Mouse (Mus musculus) liver, embryonic 13.5 days (tissue): ENCODE data around the gene Olfr523. TPM values are rescaled to one million over a fixed set of nuclear protein-coding genes. Genes with fewer than 3 reads are reported as not detected.

Experiments used
- ATAC-seq: fragments of 200-750 bp; cut with Nextera tagmentation; 2 replicates; pipeline ENCODE4 v1.8.0; 2017; ENCODE audit warnings: low read depth, mild to moderate bottlenecking, moderate number of reproducible peaks, moderate library complexity
- DNase-seq: peaks from one replicate; pipeline ENCODE4 v3.0.0; 2022
- H3K27ac ChIP-seq: fragments of 300-500 bp; sonication (generic); 2 replicates; pipeline ENCODE4 v1.5.1; 2015; ENCODE audit warnings: moderate library complexity, mild to moderate bottlenecking, inconsistent platforms
- H3K27me3 ChIP-seq: fragments of 300-500 bp; sonication (generic); 2 replicates; pipeline ENCODE4 v1.6.1; 2015; ENCODE audit warnings: mild to moderate bottlenecking, inconsistent platforms
- H3K36me3 ChIP-seq: fragments of 300-500 bp; sonication (generic); 2 replicates; pipeline ENCODE4 v1.6.1; 2015; ENCODE audit warnings: mild to moderate bottlenecking, inconsistent platforms
- H3K4me1 ChIP-seq: fragments of 300-500 bp; sonication (generic); replicated peaks from 2 replicates; pipeline ENCODE4 v1.6.1; 2015; ENCODE audit warnings: inconsistent platforms
- H3K4me2 ChIP-seq: fragments of 300-500 bp; sonication (generic); 2 replicates; pipeline ENCODE4 v1.6.1; 2015; ENCODE audit warnings: inconsistent platforms, mild to moderate bottlenecking, moderate library complexity
- H3K4me3 ChIP-seq: fragments of 300-500 bp; sonication (generic); replicated peaks from 2 replicates; pipeline ENCODE4 v1.5.1; 2015; ENCODE audit warnings: mild to moderate bottlenecking, inconsistent platforms
- H3K9ac ChIP-seq: fragments of 300-500 bp; sonication (generic); 2 replicates; pipeline ENCODE4 v1.6.1; 2015; ENCODE audit warnings: mild to moderate bottlenecking, inconsistent platforms
- H3K9me3 ChIP-seq: fragments of 300-500 bp; sonication (generic); replicated peaks from 2 replicates; pipeline ENCODE4 v1.6.1; 2016; ENCODE audit warnings: inconsistent platforms
- WGBS: fragments of 180-500 bp; shearing (Covaris S2); methylation state at CpG from one replicate; pipeline ENCODE4 v1.1.7; 2015; ENCODE audit not compliant: insufficient replicate concordance; 5-methylcytosine and 5-hydroxymethylcytosine counted together
- polyA plus RNA-seq: library from polyadenylated mRNA; unstranded; fragments of >200 nt; fragmentation: Nextera tagmentation; extraction: Ambion mirVana; gene quantifications from 2 replicates; pipeline ENCODE4 v1.2.1, GENCODE M21; 2015

Gene Olfr523
- polyA plus RNA-seq, 1 experiment from 2014 or later = not detected

- no peaks in the 10 kb centered on the region for H3K27me3 ChIP-seq
- no peak overlapping the region for H3K4me3 ChIP-seq
- no peak overlapping the region for H3K4me2 ChIP-seq
- ATAC-seq (peak; percentile 37; the same call in 1 of the 2 replicates), DNase-seq (no peak)
- WGBS = 36% methylated on average over 3 of the region's 3 CpGs
- H3K27ac ChIP-seq = no peak overlapping the region
- H3K36me3 ChIP-seq = no peaks in the 10 kb centered on the region
- H3K9me3 ChIP-seq = no peaks in the 10 kb centered on the region
- peaks cover 33% of the 10 kb centered on the region for H3K4me1 ChIP-seq
- no peak overlapping the region for H3K9ac ChIP-seq
These were observed 33.9 kb downstream of the Olfr523 start for GRCm38 (mm10) chr7:140206904-140207303.

- H3K27ac ChIP-seq = peak overlapping the region; percentile 6; the same call in 1 of the 2 replicates
- peaks cover 33% of the 10 kb centered on the region for H3K4me1 ChIP-seq
- H3K27me3 ChIP-seq = no peaks in the 10 kb centered on the region
- ATAC-seq (peak; percentile 89), DNase-seq (peak; percentile 55)
- H3K36me3 ChIP-seq = no peaks in the 10 kb centered on the region
- WGBS = 10% methylated on average over 8 of the region's 8 CpGs
- no peak overlapping the region for H3K4me3 ChIP-seq
- H3K9me3 ChIP-seq = no peaks in the 10 kb centered on the region
- peak overlapping the region; percentile 15 for H3K4me2 ChIP-seq
- no peak overlapping the region for H3K9ac ChIP-seq
These were observed 35.1 kb downstream of the Olfr523 start for GRCm38 (mm10) chr7:140208153-140208552.

- WGBS = 39% methylated on average over 3 of the region's 3 CpGs
- Histone ChIP-seq H3K36me3 (no peaks in the 10 kb centered on the region), H3K27ac (no peak overlapping the region), H3K4me2 (peak overlapping the region; percentile 15; the same call in 1 of the 2 replicates), H3K9ac (no peak overlapping the region), H3K9me3 (no peaks in the 10 kb centered on the region), H3K4me3 (no peak overlapping the region), H3K27me3 (no peaks in the 10 kb centered on the region), H3K4me1 (peaks cover 33% of the 10 kb centered on the region)
- DNase-seq (no peak), ATAC-seq (no peak)
These were observed 35.7 kb downstream of the Olfr523 start for GRCm38 (mm10) chr7:140208677-140209076.

- H3K4me1 ChIP-seq = no peaks in the 10 kb centered on the region; the same call in 1 of the 2 replicates
- H3K36me3 ChIP-seq = no peaks in the 10 kb centered on the region
- H3K4me2 ChIP-seq = no peak overlapping the region
- 66% methylated on average over 5 of the region's 5 CpGs for WGBS
- no peak overlapping the region for H3K9ac ChIP-seq
- no peak overlapping the region for H3K27ac ChIP-seq
- H3K27me3 ChIP-seq = no peaks in the 10 kb centered on the region
- H3K4me3 ChIP-seq = no peak overlapping the region
- DNase-seq (no peak), ATAC-seq (no peak)
- H3K9me3 ChIP-seq = no peaks in the 10 kb centered on the region
These were observed 40.8 kb downstream of the Olfr523 start for GRCm38 (mm10) chr7:140213841-140214240.

- DNase-seq = no peak
- H3K36me3 ChIP-seq = no peaks in the 10 kb centered on the region
- H3K9ac ChIP-seq = no peak within 1 kb of the TSS
- H3K4me1 ChIP-seq = no peaks in the 10 kb centered on the region
- no peak within 1 kb of the TSS for H3K4me3 ChIP-seq
- H3K27ac ChIP-seq = no peak within 1 kb of the TSS
- H3K4me2 ChIP-seq = no peak within 1 kb of the TSS
- no peaks in the 10 kb centered on the region for H3K27me3 ChIP-seq
- WGBS = 53% methylated on average over 2 of the region's 2 CpGs
- peak; percentile 65; the same call in 1 of the 2 replicates for ATAC-seq
- no peaks in the 10 kb centered on the region for H3K9me3 ChIP-seq
These were observed 45.0 kb downstream of the Olfr523 start, which contains the start of gene Cd163l1 for GRCm38 (mm10) chr7:140217967-140218366. Gene Cd163l1, plus strand, starts transcription at chr7:140218267.

GRCm38 (mm10) chr7:140219268-140219667 lies 46.3 kb downstream of the Olfr523 start:
- no peak overlapping the region for H3K27ac ChIP-seq
- no peaks in the 10 kb centered on the region for H3K4me1 ChIP-seq
- H3K4me3 ChIP-seq = no peak overlapping the region
- WGBS = 0% methylated on average over 1 of the region's 1 CpGs
- no peak for DNase-seq
- no peak for ATAC-seq
- no peak overlapping the region for H3K9ac ChIP-seq
- no peak overlapping the region for H3K4me2 ChIP-seq
- H3K36me3 ChIP-seq = no peaks in the 10 kb centered on the region
- H3K9me3 ChIP-seq = no peaks in the 10 kb centered on the region
- H3K27me3 ChIP-seq = no peaks in the 10 kb centered on the region

- Histone ChIP-seq H3K27ac (no peak overlapping the region), H3K4me3 (no peak overlapping the region), H3K4me1 (no peaks in the 10 kb centered on the region), H3K9me3 (no peaks in the 10 kb centered on the region), H3K36me3 (no peaks in the 10 kb centered on the region), H3K27me3 (no peaks in the 10 kb centered on the region), H3K9ac (no peak overlapping the region), H3K4me2 (no peak overlapping the region)
- 56% methylated on average over 4 of the region's 4 CpGs for WGBS
- DNase-seq = no peak
- ATAC-seq = no peak
These were observed 47.4 kb downstream of the Olfr523 start for GRCm38 (mm10) chr7:140220375-140220774.

GRCm38 (mm10) chr7:140224209-140224608 lies 51.2 kb downstream of the Olfr523 start:
- WGBS = 66% methylated on average over 13 of the region's 13 CpGs
- ATAC-seq = no peak
- DNase-seq = no peak
- Histone ChIP-seq H3K4me2 (no peak overlapping the region), H3K27ac (no peak overlapping the region), H3K9me3 (no peaks in the 10 kb centered on the region), H3K27me3 (no peaks in the 10 kb centered on the region), H3K4me1 (no peaks in the 10 kb centered on the region), H3K4me3 (no peak overlapping the region), H3K9ac (no peak overlapping the region), H3K36me3 (no peaks in the 10 kb centered on the region)

Other genes starting within 250 kb of the Olfr523 start
- gene Utf1, start 229.4 kb upstream of the Olfr523 start, polyA plus RNA-seq = not detected in 2 replicates
- gene 6430531B16Rik, start 194.5 kb upstream of the Olfr523 start, polyA plus RNA-seq = not detected in 2 replicates
- gene Adam8, start 180.7 kb upstream of the Olfr523 start, polyA plus RNA-seq = 0.27 and 0.46 TPM in 2 replicates
- 22.9 and 23.6 TPM in 2 replicates for gene Zfp511, start 136.8 kb upstream of the Olfr523 start, polyA plus RNA-seq
- gene Tubgcp2, start 136.5 kb upstream of the Olfr523 start, polyA plus RNA-seq = 28.8 and 31.3 TPM in 2 replicates
- not detected in 2 replicates for gene Msx3, start 124.1 kb upstream of the Olfr523 start, polyA plus RNA-seq
- 0.12 and 0.33 TPM in 2 replicates for gene Caly, start 90.7 kb upstream of the Olfr523 start, polyA plus RNA-seq
- not detected in 2 replicates for gene Prap1, start 79.8 kb upstream of the Olfr523 start, polyA plus RNA-seq
- 6.8 and 7.6 TPM in 2 replicates for gene Fuom, start 70.8 kb upstream of the Olfr523 start, polyA plus RNA-seq
- gene Paox, start 57.4 kb upstream of the Olfr523 start, polyA plus RNA-seq = 10.5 and 10.9 TPM in 2 replicates
- gene Echs1, start 56.7 kb upstream of the Olfr523 start, polyA plus RNA-seq = 80.0 and 93.8 TPM in 2 replicates
- 20.3 and 21.1 TPM in 2 replicates for gene Mtg1, start 35.7 kb upstream of the Olfr523 start, polyA plus RNA-seq
- gene Sprn, start 18.3 kb upstream of the Olfr523 start, polyA plus RNA-seq = 0.02 TPM in 1 of 2 replicates, not detected in the other
- gene Olfr522, start 8.5 kb upstream of the Olfr523 start, polyA plus RNA-seq = not detected in 2 replicates
- gene Olfr524, start 32.7 kb downstream of the Olfr523 start, polyA plus RNA-seq = not detected in 2 replicates
- 0.03 and 0.07 TPM in 2 replicates for gene Cd163l1, start 45.0 kb downstream of the Olfr523 start, polyA plus RNA-seq
- gene 5830411N06Rik, start 74.1 kb downstream of the Olfr523 start, polyA plus RNA-seq = not detected in 2 replicates
- gene Olfr525, start 147.6 kb downstream of the Olfr523 start, polyA plus RNA-seq = not detected in 2 replicates
- gene Olfr527, start 160.8 kb downstream of the Olfr523 start, polyA plus RNA-seq = not detected in 2 replicates
- not detected in 2 replicates for gene Olfr60, start 188.5 kb downstream of the Olfr523 start, polyA plus RNA-seq
- gene Olfr530, start 203.1 kb downstream of the Olfr523 start, polyA plus RNA-seq = not detected in 2 replicates
- not detected in 2 replicates for gene Olfr531, start 229.7 kb downstream of the Olfr523 start, polyA plus RNA-seq
- gene Olfr532, start 248.4 kb downstream of the Olfr523 start, polyA plus RNA-seq = not detected in 2 replicates